Mouse (Mus musculus): ENCODE results near the gene Dcaf12.

DNA sequence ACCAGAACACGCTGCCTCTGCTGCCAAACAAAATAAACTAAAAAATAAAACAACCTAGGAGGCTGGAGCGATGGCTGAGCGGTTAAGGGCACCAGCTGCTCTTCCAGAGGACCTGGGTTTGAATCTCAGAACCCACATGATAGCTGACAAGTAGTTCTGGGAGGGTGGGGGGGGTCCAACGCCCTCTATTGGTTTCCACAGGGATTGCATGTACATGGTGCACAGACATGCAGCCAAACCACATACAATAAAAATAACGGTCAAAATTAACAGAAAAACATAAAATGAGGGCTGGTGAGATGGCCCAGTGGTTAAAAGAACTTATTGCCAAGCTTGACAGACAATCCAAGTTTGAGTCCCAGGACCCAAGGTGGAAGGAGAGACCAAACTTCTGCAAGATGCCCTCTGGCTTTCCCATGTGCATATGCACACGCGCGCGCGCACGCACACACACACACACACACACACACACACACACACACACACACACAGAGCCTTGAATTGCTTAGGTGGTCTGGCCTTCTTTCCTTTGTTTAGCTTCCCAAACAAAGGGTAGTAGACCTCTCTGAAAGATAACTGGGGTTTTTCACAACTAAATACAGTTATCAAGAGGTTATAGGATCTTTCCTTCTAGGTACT, 26.3 kb upstream of the Dcaf12 start:
- TF ChIP-seq CTCF (IDR thresholded peaks at IDR 0.05; ENCODE audit: borderline replicate concordance, insufficient read depth, low read length): no peak
- no peak for TF ChIP-seq POLR2A (IDR thresholded peaks at IDR 0.05; ENCODE audit: low read depth, low read length)
